Mouse (Mus musculus): ENCODE data around the gene Dpp6.
A peak's percentile ranks its signal among the peaks of the same experiment; 100 is the strongest.

Gene Dpp6

GRCm38 (mm10) chr5:27194157-27194556, 377.2 kb downstream of the Dpp6 start:
- DNase-seq (ENCODE audit: low spot score in 2 of 2): no peak

GRCm38 (mm10) chr5:27194975-27195374, 378.0 kb downstream of the Dpp6 start:
- DNase-seq (ENCODE audit: low spot score in 2 of 2): no peak

GRCm38 (mm10) chr5:27200581-27201341, 383.8 kb downstream of the Dpp6 start:
- peak in 1 of 2 experiments; percentile 62 for DNase-seq (ENCODE audit: low spot score in 2 of 2)

- DNase-seq (ENCODE audit: low spot score in 2 of 2): no peak
Measured at GRCm38 (mm10) chr5:27203131-27203530, 386.1 kb downstream of the Dpp6 start.

GRCm38 (mm10) chr5:27204721-27205120, 387.7 kb downstream of the Dpp6 start:
- peak in 1 of 2 experiments; percentile 38 for DNase-seq (ENCODE audit: low spot score in 2 of 2)

GRCm38 (mm10) chr5:27205754-27206153, 388.8 kb downstream of the Dpp6 start:
- DNase-seq (ENCODE audit: low spot score in 2 of 2): no peak

- no peak for DNase-seq (ENCODE audit: low spot score in 2 of 2)
Measured at GRCm38 (mm10) chr5:27206213-27206612, 389.2 kb downstream of the Dpp6 start.

- no peak for DNase-seq (ENCODE audit: low spot score in 2 of 2)
Measured at GRCm38 (mm10) chr5:27220116-27220515, 403.1 kb downstream of the Dpp6 start.

- DNase-seq (ENCODE audit: low spot score in 2 of 2): no peak
Measured at GRCm38 (mm10) chr5:27242078-27242477, 425.1 kb downstream of the Dpp6 start.

GRCm38 (mm10) chr5:27243226-27243625, 426.2 kb downstream of the Dpp6 start:
- no peak for DNase-seq (ENCODE audit: low spot score in 2 of 2)

- DNase-seq (ENCODE audit: low spot score in 2 of 2): no peak
Measured at GRCm38 (mm10) chr5:27247793-27248192, 430.8 kb downstream of the Dpp6 start.

GRCm38 (mm10) chr5:27248685-27249084, 431.7 kb downstream of the Dpp6 start:
- no peak for DNase-seq (ENCODE audit: low spot score in 2 of 2)

- DNase-seq (ENCODE audit: low spot score in 2 of 2): no peak
Measured at GRCm38 (mm10) chr5:27249951-27250350, 432.9 kb downstream of the Dpp6 start.

GRCm38 (mm10) chr5:27250906-27251305, 433.9 kb downstream of the Dpp6 start:
- DNase-seq (ENCODE audit: low spot score in 2 of 2): no peak

- no peak for DNase-seq (ENCODE audit: low spot score in 2 of 2)
Measured at GRCm38 (mm10) chr5:27251361-27251760, 434.4 kb downstream of the Dpp6 start.

- DNase-seq (ENCODE audit: low spot score in 2 of 2): no peak
Measured at GRCm38 (mm10) chr5:27255247-27255646, 438.2 kb downstream of the Dpp6 start.

- no peak for DNase-seq (ENCODE audit: low spot score in 2 of 2)
Measured at GRCm38 (mm10) chr5:27258636-27259035, 441.6 kb downstream of the Dpp6 start.

GRCm38 (mm10) chr5:27261746-27262727, 445.0 kb downstream of the Dpp6 start:
- DNase-seq (ENCODE audit: low spot score in 2 of 2): peak; percentile 87 to 92

- peak in 1 of 2 experiments; percentile 31 for DNase-seq (ENCODE audit: low spot score in 2 of 2)
Measured at GRCm38 (mm10) chr5:27262751-27263150, 445.7 kb downstream of the Dpp6 start.

- DNase-seq (ENCODE audit: low spot score in 2 of 2): peak in 1 of 2 experiments; percentile 41
Measured at GRCm38 (mm10) chr5:27265281-27265680, 448.3 kb downstream of the Dpp6 start.

GRCm38 (mm10) chr5:27271336-27271735, 454.3 kb downstream of the Dpp6 start:
- DNase-seq (ENCODE audit: low spot score in 2 of 2): no peak

GRCm38 (mm10) chr5:27274781-27275395, 457.9 kb downstream of the Dpp6 start:
- DNase-seq (ENCODE audit: low spot score in 2 of 2): no peak
